ENCODE assay signal across 14 mouse cellular contexts in the genomic region with DNA sequence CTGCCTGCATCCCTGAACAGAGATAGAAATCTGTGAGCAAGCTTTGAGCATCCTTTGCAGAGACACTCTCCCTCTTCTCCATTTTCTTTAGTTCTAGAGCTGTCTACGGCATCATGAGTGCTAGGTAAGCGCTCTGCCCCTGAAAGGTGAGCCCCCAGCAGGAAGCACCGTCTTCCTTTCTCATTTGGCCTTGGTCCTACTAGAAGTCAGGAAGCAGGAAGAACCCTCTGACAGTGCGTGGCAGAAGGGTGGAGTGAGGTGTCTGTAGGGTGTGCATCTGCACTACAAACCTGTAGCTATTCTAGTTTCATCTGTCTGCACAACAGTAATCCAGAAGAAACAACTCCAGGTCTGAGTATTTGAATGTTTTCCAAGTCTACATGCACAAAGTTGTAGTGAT.
"Had no signal": no experiment of that assay in that cellular context is flagged by ENCODE, and none has a peak within 500 bp of the region (broad histone marks: within the 10 kb centered on the region; RNA-seq: fewer than 3 reads in every experiment).

No protein-coding gene starts in this region.

- ATAC-seq: liver, embryonic 12.5 days; midbrain, embryonic 15.5 days had no signal

- H3K27ac ChIP-seq: limb, embryonic 15.5 days; liver, embryonic 12.5 days; midbrain, embryonic 15.5 days; neural tube, embryonic 12.5 days; stomach, postnatal 0 days had no signal

- H3K9ac ChIP-seq: kidney, embryonic 15.5 days; limb, embryonic 15.5 days; liver, embryonic 12.5 days; lung, embryonic 14.5 days; midbrain, embryonic 15.5 days; neural tube, embryonic 12.5 days had no signal

- DNase-seq: kidney, adult 11 months; kidney, postnatal 25 days; layer of hippocampus, adult 9-11 months; lung, embryonic 14.5 days; lung, postnatal 10 days; lung, postnatal 4 days; thymus, postnatal 4 days had no signal

- H3K4me1 ChIP-seq: liver, embryonic 12.5 days had no signal

- H3K4me2 ChIP-seq: kidney, embryonic 15.5 days; limb, embryonic 15.5 days; liver, embryonic 12.5 days; lung, embryonic 14.5 days; midbrain, embryonic 15.5 days; neural tube, embryonic 12.5 days had no signal

- H3K9me3 ChIP-seq: liver, embryonic 12.5 days; midbrain, embryonic 15.5 days had no signal

- H3K36me3 ChIP-seq: limb, embryonic 15.5 days; liver, embryonic 12.5 days; midbrain, embryonic 15.5 days; neural tube, embryonic 12.5 days had no signal

- H3K4me3 ChIP-seq: kidney, embryonic 15.5 days; limb, embryonic 15.5 days; liver, embryonic 12.5 days; midbrain, embryonic 10.5 days; midbrain, embryonic 15.5 days; neural tube, embryonic 12.5 days had no signal

- H3K27me3 ChIP-seq: kidney, embryonic 15.5 days; limb, embryonic 15.5 days; liver, embryonic 12.5 days; midbrain, embryonic 15.5 days; neural tube, embryonic 12.5 days had no signal
